Mouse (Mus musculus) liver, adult 2 months (tissue): ENCODE measurements around the gene Olfr1170.

Source experiments
- CTCF ChIP-seq: fragments of 200-500 bp; IDR thresholded peaks from 2 replicates; pipeline ENCODE4 v1.5.1; 2011; ENCODE audit warnings: low read depth, low read length, control low read depth
- POLR2A ChIP-seq: fragments of 200-500 bp; IDR thresholded peaks from 2 replicates; pipeline ENCODE4 v1.6.1; 2011; ENCODE audit warnings: low read length, control low read depth; ENCODE audit not compliant: insufficient read depth; ENCODE audit errors: extremely low read depth

DNA sequence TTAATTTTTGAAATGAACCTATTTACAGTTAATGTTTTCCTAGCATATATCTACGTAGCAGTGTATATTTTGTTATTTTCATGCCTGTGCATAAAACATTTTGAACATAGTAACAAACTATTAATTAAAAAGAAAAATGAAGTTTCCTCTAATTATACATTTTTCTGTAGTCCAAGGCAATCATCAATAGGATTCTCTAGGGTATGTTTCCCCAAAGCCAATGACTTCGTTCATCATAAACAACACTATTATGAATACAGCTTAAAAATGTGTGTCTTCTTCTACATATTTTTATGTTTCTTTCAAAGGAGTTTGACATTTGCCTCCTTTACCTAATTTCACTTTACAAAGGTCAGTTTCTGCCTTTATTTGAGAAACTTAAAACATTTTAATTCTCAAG, 46.6 kb downstream of the Olfr1170 start, which contains the start of gene Olfr1168:
- TF ChIP-seq CTCF (no peak), POLR2A (no peak)
